Mouse (Mus musculus): ENCODE measurements around the gene Trim33.

- TF ChIP-seq CTCF (IDR thresholded peaks at IDR 0.05; ENCODE audit: low read depth) (no peak), EP300 (IDR thresholded peaks at IDR 0.05; ENCODE audit: low read depth) (no peak)
Measured at GRCm38 (mm10) chr3:103381441-103381840, 102.3 kb downstream of the Trim33 start.
